ENCODE assay signal across 11 mouse cellular contexts in genomic region chr9:116323871-116324721, GRCm38 (mm10).
A peak's percentile ranks its signal among the peaks of the same experiment; 100 is the strongest.
DNase-seq lines count a peak whose midpoint lies in the region; ATAC-seq and TF ChIP-seq lines count a peak whose summit lies in the region.
"Had no signal": no experiment of that assay in that cellular context is flagged by ENCODE, and none has a peak within 500 bp of the region (broad histone marks: within the 10 kb centered on the region; RNA-seq: fewer than 3 reads in every experiment).

No protein-coding gene starts in this region.

- H3K9ac ChIP-seq in kidney, embryonic 15.5 days = no peak overlapping the region
- H3K9ac ChIP-seq in heart, embryonic 16.5 days (ENCODE audit: low read length) = no peak overlapping the region
- H3K9ac ChIP-seq: limb, embryonic 15.5 days; midbrain, embryonic 12.5 days had no signal

- TF ChIP-seq CTCF in kidney, adult 2 months (conservative IDR thresholded peaks at IDR 0.05; ENCODE audit: insufficient read depth, insufficient read length, low read depth, low read length) = no peak

- peak; percentile 36 for DNase-seq in adrenal gland, adult 2 months
- DNase-seq in adrenal gland, postnatal 4 days (ENCODE audit: low spot score in 2 of 2) = no peak
- DNase-seq in kidney, adult 2 months = peak; percentile 19
- DNase-seq in thymus, postnatal 36 days = no peak

- no peaks in the 10 kb centered on the region for H3K36me3 ChIP-seq in kidney, adult 2 months (ENCODE audit: control insufficient read depth, insufficient read depth, low read length)
- H3K36me3 ChIP-seq in kidney, embryonic 15.5 days = no peaks in the 10 kb centered on the region
- no peaks in the 10 kb centered on the region for H3K36me3 ChIP-seq in heart, embryonic 16.5 days (ENCODE audit: control insufficient read depth, insufficient read depth)
- H3K36me3 ChIP-seq in myocyte (ENCODE audit: control insufficient read depth, insufficient read depth) = no peaks in the 10 kb centered on the region
- H3K36me3 ChIP-seq: limb, embryonic 15.5 days; midbrain, embryonic 12.5 days had no signal

- H3K4me2 ChIP-seq in kidney, embryonic 15.5 days = no peak overlapping the region
- H3K4me2 ChIP-seq in heart, embryonic 16.5 days (ENCODE audit: low read depth, low read length) = no peak overlapping the region
- H3K4me2 ChIP-seq in myocyte (ENCODE audit: low read depth) = no peak overlapping the region
- H3K4me2 ChIP-seq: limb, embryonic 15.5 days; midbrain, embryonic 12.5 days had no signal

- ATAC-seq in kidney, embryonic 15.5 days (replicated peaks; ENCODE audit: low FRiP score) = no peak
- no peak; the same call in 1 of the 2 replicates for ATAC-seq in heart, embryonic 16.5 days (replicated peaks; ENCODE audit: extremely low read depth, insufficient read depth, low FRiP score)
- no peak for ATAC-seq in granulocyte monocyte progenitor cell, adult 5-6 weeks (replicated peaks; ENCODE audit: poor library complexity, severe bottlenecking)

- H3K4me1 ChIP-seq in kidney, adult 2 months (ENCODE audit: control insufficient read depth, insufficient read depth, low read length) = no peaks in the 10 kb centered on the region
- no peaks in the 10 kb centered on the region for H3K4me1 ChIP-seq in kidney, embryonic 15.5 days
- peaks cover 19% of the 10 kb centered on the region for H3K4me1 ChIP-seq in heart, embryonic 16.5 days (ENCODE audit: control insufficient read depth, insufficient read depth, low read length)
- H3K4me1 ChIP-seq: midbrain, embryonic 12.5 days had no signal

- no peak overlapping the region for H3ac ChIP-seq in myocyte (ENCODE audit: control insufficient read depth, insufficient read length)

- H3K27me3 ChIP-seq in kidney, adult 2 months (replicated peaks; ENCODE audit: control insufficient read depth, insufficient read depth, low read length) = no peaks in the 10 kb centered on the region
- no peaks in the 10 kb centered on the region for H3K27me3 ChIP-seq in kidney, embryonic 15.5 days
- no peaks in the 10 kb centered on the region for H3K27me3 ChIP-seq in heart, embryonic 16.5 days (ENCODE audit: control insufficient read depth, insufficient read depth, low read length)
- H3K27me3 ChIP-seq in myocyte (ENCODE audit: control insufficient read depth, insufficient read depth, insufficient read length) = no peaks in the 10 kb centered on the region
- H3K27me3 ChIP-seq: limb, embryonic 15.5 days; midbrain, embryonic 12.5 days had no signal

- peak overlapping the region; percentile 5; the same call in 1 of the 2 replicates for H3K27ac ChIP-seq in kidney, adult 2 months (ENCODE audit: insufficient read depth, low read depth, low read length)
- no peak overlapping the region for H3K27ac ChIP-seq in kidney, embryonic 15.5 days
- H3K27ac ChIP-seq in heart, embryonic 16.5 days (ENCODE audit: low read length) = peak overlapping the region; percentile 49
- H3K27ac ChIP-seq: kidney, postnatal 0 days; limb, embryonic 15.5 days; midbrain, embryonic 12.5 days had no signal

- WGBS in kidney, adult 2 months = 80% methylated on average over 9 of the region's 9 CpGs
- WGBS in kidney, embryonic 15.5 days = 87% methylated on average over 9 of the region's 9 CpGs
- WGBS in heart, embryonic 16.5 days = 68% methylated on average over 9 of the region's 9 CpGs

- no peak overlapping the region for H3K4me3 ChIP-seq in kidney, adult 2 months (ENCODE audit: insufficient read depth, low read depth, low read length)
- no peak overlapping the region for H3K4me3 ChIP-seq in kidney, embryonic 15.5 days (replicated peaks)
- no peak overlapping the region for H3K4me3 ChIP-seq in heart, embryonic 16.5 days (ENCODE audit: low read length)
- no peak overlapping the region for H3K4me3 ChIP-seq in myocyte
- H3K4me3 ChIP-seq: limb, embryonic 15.5 days; midbrain, embryonic 12.5 days had no signal

- H3K79me2 ChIP-seq in myocyte (ENCODE audit: control insufficient read depth, insufficient read depth) = no peaks in the 10 kb centered on the region

- no peak for TF ChIP-seq POLR2A in kidney, adult 2 months (IDR thresholded peaks at IDR 0.05; ENCODE audit: low read depth, low read length)
- TF ChIP-seq POLR2A in myocyte (IDR thresholded peaks at IDR 0.05; ENCODE audit: insufficient read length, low read depth) = no peak

- H3K9me3 ChIP-seq in kidney, embryonic 15.5 days (replicated peaks) = no peaks in the 10 kb centered on the region
- H3K9me3 ChIP-seq in heart, embryonic 16.5 days (replicated peaks; ENCODE audit: control insufficient read depth, low read length) = no peaks in the 10 kb centered on the region
- H3K9me3 ChIP-seq: limb, embryonic 15.5 days; midbrain, embryonic 12.5 days had no signal

TF ChIP-seq in myocyte, 11 proteins besides CTCF, POLR2A, EP300 and RAD21:
- no peak for TF ChIP-seq SRF (IDR thresholded peaks at IDR 0.05; ENCODE audit: control insufficient read depth, insufficient read length, low read depth)
- peak; percentile 6 for TF ChIP-seq USF1 (IDR thresholded peaks at IDR 0.05; ENCODE audit: low read depth)
- no peak for TF ChIP-seq CEBPB (IDR thresholded peaks at IDR 0.05; ENCODE audit: insufficient read depth, poor library complexity, severe bottlenecking)
- peak in 2 of 3 experiments; percentile 6 to 19 for TF ChIP-seq MYOD1 (IDR thresholded peaks at IDR 0.05; ENCODE audit: control insufficient read depth in 1 of 3, insufficient read length in 2 of 3, low read depth in 2 of 3)
- TF ChIP-seq TCF3 (IDR thresholded peaks at IDR 0.05; ENCODE audit: insufficient read length, low read depth) = no peak

Comparison
In these comparisons a context has a peak if more than half of its experiments do, and no peak if none do; other contexts are left out.
1. DNase-seq: peak in adrenal gland, adult 2 months (single experiment) and kidney, adult 2 months (single experiment); none in adrenal gland, postnatal 4 days (0 of 2) and thymus, postnatal 36 days (0 of 2).